Mouse (Mus musculus): ENCODE data around the gene Crebrf.

DNA sequence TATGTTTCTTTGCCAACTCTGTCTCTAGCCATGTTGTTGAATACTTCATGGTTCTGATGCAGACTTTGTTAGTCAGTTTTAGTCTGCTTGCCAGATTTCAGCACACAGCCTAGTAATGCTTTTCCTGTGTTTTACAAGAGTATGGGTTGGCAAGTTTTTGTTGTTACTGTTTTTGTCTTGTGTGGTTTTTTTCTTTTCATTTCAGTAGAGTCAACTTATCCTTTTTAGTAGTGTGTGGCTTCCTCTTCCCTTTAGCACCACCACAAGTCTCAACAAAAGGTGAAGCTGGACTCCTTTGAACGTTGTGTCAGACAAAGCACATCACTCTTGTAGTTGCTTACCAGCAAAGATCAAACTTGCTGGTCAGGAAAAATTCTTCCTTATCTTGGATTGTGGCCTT is 36.8 kb downstream of the Crebrf start:
- TF ChIP-seq CTCF (IDR thresholded peaks at IDR 0.05; ENCODE audit: extremely low read depth, insufficient read length, insufficient replicate concordance, low read depth, low read length) (no peak), POLR2A (IDR thresholded peaks at IDR 0.05; ENCODE audit: low read depth, low read length) (no peak)

Measured in small intestine, adult 2 months (tissue).